Mouse (Mus musculus): ENCODE measurements around the gene Plod1. TPM values are rescaled to one million over a fixed set of nuclear protein-coding genes. Genes with fewer than 3 reads are reported as not detected.
A peak's percentile ranks its signal among the peaks of the same experiment; 100 is the strongest.

The Plod1 gene
- polyA plus RNA-seq, 1 experiment from 2014 or later, result 43.7 TPM

DNA sequence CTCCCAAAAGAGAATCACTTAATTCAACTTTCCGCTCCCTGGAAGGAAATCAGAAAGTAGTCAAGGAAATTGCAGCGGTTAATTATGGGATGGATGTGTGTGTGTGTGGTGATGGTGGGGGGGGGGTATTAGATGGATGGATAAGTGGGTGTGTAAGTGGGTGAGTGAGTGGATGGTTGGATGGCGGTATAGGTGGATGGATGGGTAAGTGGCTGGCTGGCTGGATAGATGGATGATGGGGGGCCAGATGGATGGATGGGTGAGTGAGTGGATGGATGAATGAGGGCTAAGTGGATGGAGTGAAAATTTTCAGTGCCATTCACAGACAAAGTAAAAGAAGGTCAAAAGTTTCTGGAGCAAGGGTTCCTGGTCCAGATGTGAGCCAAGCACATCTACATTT lies 454 bp upstream of the Plod1 start:
- Histone ChIP-seq H3K9ac (peak overlapping the region; percentile 90), H3K4me2 (peak overlapping the region; percentile 85)

GRCm38 (mm10) chr4:147935904-147936303 lies 663 bp downstream of the Plod1 start:
- Histone ChIP-seq H3K27ac (replicated peaks) (peak overlapping the region; percentile 77; the same call in 1 of the 2 replicates), H3K4me3 (peak overlapping the region; percentile 79), H3K36me3 (peaks cover 9% of the 10 kb centered on the region), H3K4me2 (peak overlapping the region; percentile 85), H3K9me3 (no peaks in the 10 kb centered on the region), H3K4me1 (peaks cover 59% of the 10 kb centered on the region), H3K27me3 (replicated peaks) (no peaks in the 10 kb centered on the region), H3K9ac (peak overlapping the region; percentile 90)
- no peak for ATAC-seq (ENCODE audit: extremely low read depth, insufficient number of reproducible peaks, low FRiP score, low TSS enrichment)
- 17% methylated on average over 9 of the region's 9 CpGs for WGBS

More for the DNA sequence above, 454 bp upstream of the Plod1 start:
- no peak for ATAC-seq (ENCODE audit: extremely low read depth, insufficient number of reproducible peaks, low FRiP score, low TSS enrichment)
- no peaks in the 10 kb centered on the region for H3K27me3 ChIP-seq (replicated peaks)
- no peaks in the 10 kb centered on the region for H3K36me3 ChIP-seq
- 46% methylated on average over 3 of the region's 3 CpGs for WGBS
- peaks cover 66% of the 10 kb centered on the region for H3K4me1 ChIP-seq
- H3K27ac ChIP-seq (replicated peaks), result peak overlapping the region; percentile 77; the same call in 1 of the 2 replicates
- H3K9me3 ChIP-seq, result no peaks in the 10 kb centered on the region
- H3K4me3 ChIP-seq, result peak overlapping the region; percentile 79

GRCm38 (mm10) chr4:147934611-147935010 lies 2.0 kb downstream of the Plod1 start:
- Histone ChIP-seq H3K36me3 (peaks cover 22% of the 10 kb centered on the region), H3K27me3 (replicated peaks) (no peaks in the 10 kb centered on the region), H3K4me2 (0 out of 2 replicates have a peak overlapping the region, but pooled peaks have one; percentile 11), H3K9me3 (no peaks in the 10 kb centered on the region), H3K4me1 (peaks cover 52% of the 10 kb centered on the region), H3K4me3 (no peak overlapping the region), H3K9ac (peak overlapping the region; percentile 50; the same call in 1 of the 2 replicates), H3K27ac (replicated peaks) (no peak overlapping the region; the same call in 1 of the 2 replicates)
- no peak for ATAC-seq (ENCODE audit: extremely low read depth, insufficient number of reproducible peaks, low FRiP score, low TSS enrichment)
- WGBS, result 81% methylated on average over 4 of the region's 4 CpGs

- no peaks in the 10 kb centered on the region for H3K27me3 ChIP-seq (replicated peaks)
- H3K27ac ChIP-seq (replicated peaks), result no peak overlapping the region; the same call in 1 of the 2 replicates
- H3K9ac ChIP-seq, result peak overlapping the region; percentile 50; the same call in 1 of the 2 replicates
- no peaks in the 10 kb centered on the region for H3K9me3 ChIP-seq
- H3K4me3 ChIP-seq, result no peak overlapping the region
- peaks cover 51% of the 10 kb centered on the region for H3K4me1 ChIP-seq
- H3K36me3 ChIP-seq, result peaks cover 27% of the 10 kb centered on the region
- 58% methylated on average over 3 of the region's 3 CpGs for WGBS
- ATAC-seq (ENCODE audit: extremely low read depth, insufficient number of reproducible peaks, low FRiP score, low TSS enrichment), result no peak
- 0 out of 2 replicates have a peak overlapping the region, but pooled peaks have one; percentile 11 for H3K4me2 ChIP-seq
Observed at GRCm38 (mm10) chr4:147934134-147934533, 2.4 kb downstream of the Plod1 start.

- Histone ChIP-seq H3K4me1 (peaks cover 39% of the 10 kb centered on the region), H3K4me2 (no peak overlapping the region), H3K27ac (replicated peaks) (no peak overlapping the region), H3K36me3 (peaks cover 43% of the 10 kb centered on the region), H3K9ac (no peak overlapping the region), H3K4me3 (no peak overlapping the region), H3K9me3 (no peaks in the 10 kb centered on the region), H3K27me3 (replicated peaks) (no peaks in the 10 kb centered on the region)
- ATAC-seq (ENCODE audit: extremely low read depth, insufficient number of reproducible peaks, low FRiP score, low TSS enrichment), result no peak
- WGBS, result 92% methylated on average over 14 of the region's 14 CpGs
Observed at GRCm38 (mm10) chr4:147930946-147931345, 5.6 kb downstream of the Plod1 start.

- WGBS, result 79% methylated on average over 7 of the region's 7 CpGs
- H3K4me2 ChIP-seq, result no peak overlapping the region
- ATAC-seq (ENCODE audit: extremely low read depth, insufficient number of reproducible peaks, low FRiP score, low TSS enrichment), result no peak
Observed at GRCm38 (mm10) chr4:147928540-147928939, 8.0 kb downstream of the Plod1 start.

GRCm38 (mm10) chr4:147928136-147928535 lies 8.4 kb downstream of the Plod1 start:
- H3K9ac ChIP-seq, result no peak overlapping the region
- no peak overlapping the region for H3K4me3 ChIP-seq
- H3K27ac ChIP-seq (replicated peaks), result no peak overlapping the region
- 23% methylated on average over 9 of the region's 9 CpGs for whole genome bisulfite sequencing
- no peaks in the 10 kb centered on the region for H3K9me3 ChIP-seq
- H3K4me1 ChIP-seq, result peaks cover 12% of the 10 kb centered on the region
- H3K27me3 ChIP-seq (replicated peaks), result no peaks in the 10 kb centered on the region
- H3K4me2 ChIP-seq, result no peak overlapping the region
- no peak for ATAC-seq (ENCODE audit: extremely low read depth, insufficient number of reproducible peaks, low FRiP score, low TSS enrichment)
- H3K36me3 ChIP-seq, result peaks cover 71% of the 10 kb centered on the region

More at GRCm38 (mm10) chr4:147928540-147928939, 8.0 kb downstream of the Plod1 start:
- Histone ChIP-seq H3K9ac (no peak overlapping the region), H3K4me3 (no peak overlapping the region), H3K4me1 (peaks cover 16% of the 10 kb centered on the region), H3K27ac (replicated peaks) (no peak overlapping the region), H3K9me3 (no peaks in the 10 kb centered on the region), H3K27me3 (replicated peaks) (no peaks in the 10 kb centered on the region), H3K36me3 (peaks cover 67% of the 10 kb centered on the region)

DNA sequence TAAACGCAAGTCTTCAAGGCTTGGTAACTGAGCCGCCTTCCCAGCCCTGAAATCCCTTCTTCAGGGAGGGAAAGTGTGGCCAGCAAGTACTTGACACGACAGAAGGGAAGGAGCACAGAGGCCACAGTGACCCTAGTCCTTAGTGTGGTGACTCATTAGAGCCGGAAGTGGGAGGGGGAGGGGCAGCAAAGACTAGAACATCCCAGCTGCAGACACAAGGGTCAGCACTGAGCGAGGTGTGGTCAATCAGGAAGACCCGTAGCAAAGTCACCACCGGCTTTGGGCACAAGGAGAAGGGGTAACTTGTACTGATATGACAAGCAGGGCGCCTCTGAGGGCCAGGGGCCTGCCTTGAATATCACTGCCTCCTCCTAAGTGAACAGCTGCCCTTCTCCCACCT lies 8.9 kb downstream of the Plod1 start:
- Histone ChIP-seq H3K27me3 (replicated peaks) (no peaks in the 10 kb centered on the region), H3K9ac (no peak overlapping the region), H3K4me3 (no peak overlapping the region), H3K4me1 (peaks cover 9% of the 10 kb centered on the region), H3K27ac (replicated peaks) (no peak overlapping the region), H3K4me2 (no peak overlapping the region), H3K9me3 (no peaks in the 10 kb centered on the region), H3K36me3 (peaks cover 75% of the 10 kb centered on the region)
- 34% methylated on average over 8 of the region's 8 CpGs for WGBS
- no peak for ATAC-seq (ENCODE audit: extremely low read depth, insufficient number of reproducible peaks, low FRiP score, low TSS enrichment)

DNA sequence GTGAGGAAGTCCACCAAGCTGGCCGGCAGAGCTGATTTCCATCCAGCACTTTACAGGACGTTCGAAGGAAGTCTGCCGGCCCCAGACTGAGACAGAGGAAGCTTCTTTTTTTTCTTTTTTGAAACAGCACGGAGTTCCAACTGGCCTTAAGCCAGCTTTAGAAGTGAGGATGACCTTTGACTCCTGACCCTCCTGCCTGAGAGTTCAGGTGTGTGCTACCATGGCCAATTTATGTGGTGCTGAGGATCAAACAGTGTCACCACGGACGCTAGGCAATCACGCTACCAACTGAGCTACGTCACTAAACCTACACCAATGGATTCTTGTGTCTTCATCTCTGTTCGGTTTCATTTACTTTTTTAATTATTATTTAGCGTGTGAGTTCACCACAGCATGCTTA lies 14.2 kb downstream of the Plod1 start:
- no peak overlapping the region for H3K27ac ChIP-seq (replicated peaks)
- H3K4me1 ChIP-seq, result no peaks in the 10 kb centered on the region
- H3K4me2 ChIP-seq, result no peak overlapping the region
- H3K9ac ChIP-seq, result no peak overlapping the region
- H3K4me3 ChIP-seq, result no peak overlapping the region
- H3K27me3 ChIP-seq (replicated peaks), result no peaks in the 10 kb centered on the region
- no peak for ATAC-seq (ENCODE audit: extremely low read depth, insufficient number of reproducible peaks, low FRiP score, low TSS enrichment)
- H3K9me3 ChIP-seq, result no peaks in the 10 kb centered on the region
- H3K36me3 ChIP-seq, result peaks cover 78% of the 10 kb centered on the region
- 74% methylated on average over 11 of the region's 11 CpGs for WGBS

GRCm38 (mm10) chr4:147920973-147921372 lies 15.6 kb downstream of the Plod1 start:
- no peak overlapping the region for H3K4me3 ChIP-seq
- no peak; the same call in 1 of the 2 replicates for ATAC-seq (ENCODE audit: extremely low read depth, insufficient number of reproducible peaks, low FRiP score, low TSS enrichment)
- WGBS, result 44% methylated on average over 10 of the region's 10 CpGs
- H3K4me1 ChIP-seq, result no peaks in the 10 kb centered on the region
- H3K4me2 ChIP-seq, result no peak overlapping the region
- H3K27me3 ChIP-seq (replicated peaks), result no peaks in the 10 kb centered on the region
- no peak overlapping the region for H3K9ac ChIP-seq
- peaks cover 85% of the 10 kb centered on the region for H3K36me3 ChIP-seq
- H3K9me3 ChIP-seq, result no peaks in the 10 kb centered on the region
- H3K27ac ChIP-seq (replicated peaks), result no peak overlapping the region

DNA sequence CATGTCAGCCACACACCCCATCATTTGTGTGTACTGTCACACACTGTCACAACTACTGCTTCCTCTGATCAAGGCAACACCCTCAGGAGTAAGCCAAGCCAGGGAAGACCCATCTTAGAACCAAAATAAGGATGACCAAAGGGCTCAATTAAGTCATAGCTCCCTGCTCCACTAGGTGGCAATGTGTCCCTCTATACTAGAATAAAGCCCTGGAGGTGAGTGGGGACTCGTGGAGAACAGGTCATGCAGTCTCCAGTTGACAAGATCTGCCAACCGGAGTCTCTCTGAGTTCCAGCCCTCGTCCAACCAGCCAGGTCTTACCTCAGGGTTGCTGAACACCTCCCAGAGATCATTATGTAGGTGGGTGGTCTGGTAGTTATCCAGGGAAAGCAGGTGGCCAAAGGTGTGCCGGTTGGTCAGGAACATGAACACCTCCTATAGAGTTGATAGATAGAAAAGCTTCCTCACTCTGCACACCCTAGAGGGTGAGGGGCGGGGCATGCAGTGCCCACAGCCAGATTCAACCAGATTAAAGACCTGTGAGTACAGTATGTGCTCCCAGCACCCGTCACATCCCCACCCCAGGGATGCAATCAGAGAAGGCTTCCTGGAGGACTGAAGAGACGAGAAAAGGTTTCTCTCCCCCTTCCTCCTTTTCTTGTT lies 18.0 kb downstream of the Plod1 start:
- no peak; the same call in 1 of the 2 replicates for ATAC-seq (ENCODE audit: extremely low read depth, insufficient number of reproducible peaks, low FRiP score, low TSS enrichment)

GRCm38 (mm10) chr4:147909486-147909885 lies 27.1 kb downstream of the Plod1 start:
- ATAC-seq (ENCODE audit: extremely low read depth, insufficient number of reproducible peaks, low FRiP score, low TSS enrichment), result no peak
- Histone ChIP-seq H3K27me3 (replicated peaks) (no peaks in the 10 kb centered on the region), H3K27ac (replicated peaks) (no peak overlapping the region), H3K9me3 (no peaks in the 10 kb centered on the region), H3K9ac (no peak overlapping the region), H3K4me2 (no peak overlapping the region), H3K36me3 (peaks cover 52% of the 10 kb centered on the region), H3K4me1 (peaks cover 11% of the 10 kb centered on the region), H3K4me3 (no peak overlapping the region)
- WGBS, result 86% methylated on average over 5 of the region's 5 CpGs

More for the DNA sequence above, 18.0 kb downstream of the Plod1 start:
- Histone ChIP-seq H3K9me3 (no peaks in the 10 kb centered on the region), H3K27ac (replicated peaks) (no peak overlapping the region), H3K4me1 (no peaks in the 10 kb centered on the region), H3K4me3 (no peak overlapping the region), H3K27me3 (replicated peaks) (no peaks in the 10 kb centered on the region), H3K4me2 (no peak overlapping the region), H3K36me3 (peaks cover 84% of the 10 kb centered on the region), H3K9ac (no peak overlapping the region)
- WGBS, result 52% methylated on average over 7 of the region's 7 CpGs

Measured in heart, embryonic 13.5 days (tissue).